Mouse (Mus musculus) hindlimb bud, embryonic 11.5 days (tissue): Measurements from ENCODE around the gene Strc.
A peak's percentile ranks its signal among the peaks of the same experiment; 100 is the strongest.
"Not testable (repeated sequence)": the region's sequence is repeated elsewhere in the genome, so short reads cannot be mapped to it uniquely, and the experiment has no call there.

Source experiments
- DNase-seq: peaks from one replicate; pipeline ENCODE4 v3.0.0-alpha.2; 2012; ENCODE audit warnings: low read depth, low spot score; ENCODE audit errors: extremely low spot score

The Strc gene

DNA sequence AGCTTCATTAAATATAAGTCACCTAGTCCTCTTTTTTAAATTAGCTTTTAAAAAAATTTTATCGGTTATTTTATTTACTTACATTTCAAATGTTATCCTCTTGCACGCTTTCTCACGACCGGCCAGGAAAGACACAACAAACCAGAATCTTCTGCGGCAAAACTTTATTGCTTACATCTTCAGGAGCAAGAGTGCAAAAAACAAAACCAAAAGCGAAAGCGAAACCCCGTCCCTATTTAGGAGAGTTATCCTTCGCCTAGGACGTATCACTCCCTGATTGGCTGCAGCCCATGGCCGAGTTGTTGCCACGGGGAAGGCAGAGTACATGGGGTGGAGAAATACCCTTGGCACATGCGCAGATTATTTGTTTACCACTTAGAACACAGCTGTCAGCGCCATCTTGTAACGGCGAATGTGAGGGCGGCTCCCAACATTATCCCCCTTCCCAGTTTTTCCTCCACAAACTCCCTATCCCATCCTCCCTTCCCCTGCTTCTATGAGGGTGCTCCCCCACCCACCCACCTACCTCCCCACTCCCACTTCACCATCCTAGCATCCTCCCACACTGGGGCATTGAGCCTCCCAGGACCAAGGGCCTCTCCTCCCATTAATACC, at the start of gene Strc:
Gene Strc (minus strand): TSS at position 208 of the 615 bp plus-strand sequence.
- not testable (repeated sequence) for DNase-seq

DNA sequence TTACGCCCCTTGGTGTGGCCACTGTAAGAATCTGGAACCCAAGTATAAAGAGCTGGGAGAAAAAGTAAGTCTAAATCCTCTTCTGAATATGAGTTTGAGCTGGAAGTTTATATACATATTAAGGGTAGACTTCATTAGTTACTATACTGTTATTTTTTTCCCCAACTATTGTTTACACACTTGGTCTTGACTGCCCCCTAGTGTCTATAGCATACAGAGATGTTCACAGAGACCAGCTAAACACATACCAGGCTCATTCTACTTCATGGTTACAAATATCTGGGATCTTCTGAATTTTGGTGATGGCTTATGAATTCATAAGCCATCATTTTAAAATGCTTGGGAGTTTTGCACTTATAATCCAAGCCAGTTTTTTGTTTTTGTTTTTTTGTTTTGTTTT, 47.9 kb upstream of the Strc start:
- DNase-seq: no peak

DNA sequence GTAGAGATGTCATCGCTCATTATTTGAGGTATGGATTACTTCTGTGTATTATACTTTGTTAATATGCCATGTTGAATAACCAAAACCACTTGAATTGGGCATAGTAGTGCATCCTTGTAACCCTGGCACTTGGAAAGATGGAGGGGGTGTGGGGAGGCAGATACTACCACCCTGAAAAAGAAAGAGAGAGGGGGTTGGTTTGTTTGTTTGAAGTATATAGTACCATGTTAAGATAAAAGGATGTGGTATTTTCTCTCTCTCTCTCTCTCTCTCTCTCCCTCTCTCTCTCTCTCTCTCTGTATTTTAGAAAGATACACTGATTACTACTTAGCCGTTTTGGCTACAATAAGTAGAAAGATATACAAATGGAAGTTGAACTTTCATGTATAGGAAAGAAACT, 38.9 kb upstream of the Strc start:
- DNase-seq: no peak

DNA sequence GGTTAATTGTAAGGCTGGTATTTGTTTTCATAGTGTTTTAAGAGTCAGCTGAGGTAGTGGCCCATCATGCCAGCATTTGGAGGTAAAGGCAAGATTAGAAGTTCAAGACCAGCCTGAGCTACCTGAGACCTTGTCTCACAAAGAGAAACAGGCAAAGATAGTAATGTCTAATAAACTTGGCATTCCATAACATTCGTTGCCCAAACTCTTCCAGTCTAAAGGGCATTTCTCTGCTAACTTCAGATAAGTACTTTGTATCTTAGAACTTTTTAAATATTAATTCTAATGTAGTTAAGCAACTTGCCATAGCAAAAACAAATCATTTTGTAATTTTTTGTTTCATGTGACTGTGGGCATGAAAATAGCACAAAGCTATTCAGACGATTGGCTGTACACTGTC, 36.2 kb upstream of the Strc start:
- DNase-seq: no peak

DNA sequence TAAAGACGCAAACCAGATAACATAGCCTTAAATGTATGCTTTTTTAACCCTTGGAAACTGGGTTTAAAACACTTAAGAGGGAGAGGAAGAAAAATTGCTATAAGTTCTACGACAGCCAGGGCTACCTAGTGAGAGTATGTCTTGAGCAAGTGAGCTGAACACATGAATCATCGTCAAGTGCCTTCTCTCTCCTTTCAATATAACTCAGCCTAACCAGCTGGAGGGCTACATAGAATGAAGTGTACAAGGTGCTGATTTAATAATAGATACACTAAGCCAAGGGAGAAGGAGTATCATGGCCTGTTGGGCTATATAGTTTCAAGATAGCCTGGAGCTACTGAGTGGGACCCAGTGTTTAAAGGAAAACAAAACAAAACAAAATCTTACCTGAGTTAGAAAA, 31.5 kb upstream of the Strc start:
- no peak for DNase-seq

DNA sequence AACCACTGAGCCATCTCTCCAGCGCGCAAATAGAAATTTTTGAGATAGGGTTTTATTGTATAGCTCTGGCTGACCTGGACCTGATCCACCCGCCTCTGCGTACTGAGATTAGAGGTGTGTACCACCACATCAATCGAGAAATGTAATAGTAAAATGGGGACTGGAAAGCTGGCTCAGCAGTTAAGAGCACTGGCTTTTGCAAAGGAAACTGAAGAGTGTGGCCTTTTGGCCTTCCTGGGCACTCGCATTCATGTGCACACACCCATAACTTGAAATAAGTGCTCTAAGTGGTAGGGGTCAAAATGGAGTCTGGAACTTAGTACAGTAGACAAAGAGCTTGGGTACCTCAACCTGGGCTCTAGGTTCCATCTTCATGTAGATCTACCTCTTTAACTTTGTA, 29.4 kb upstream of the Strc start:
- no peak for DNase-seq

DNA sequence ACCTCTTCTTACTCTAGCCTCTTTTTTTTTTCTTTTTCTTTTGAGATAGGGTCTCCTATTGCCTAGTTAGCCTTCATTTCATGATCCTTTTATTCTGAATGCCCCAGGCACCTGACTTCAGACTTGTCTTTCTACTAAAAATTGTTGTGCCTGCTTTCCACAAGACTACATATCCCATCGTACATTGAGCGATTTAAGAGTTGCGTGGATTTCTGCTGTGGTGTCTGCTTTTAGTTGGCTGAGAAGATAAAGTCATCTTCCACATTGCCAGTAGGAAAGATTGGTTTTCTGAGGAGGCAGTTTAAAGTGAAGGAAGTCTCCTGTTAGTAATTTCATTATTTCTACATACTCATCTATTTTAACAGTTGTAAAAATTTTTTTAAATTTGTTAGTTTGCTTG, 28.6 kb upstream of the Strc start:
- no peak for DNase-seq

DNA sequence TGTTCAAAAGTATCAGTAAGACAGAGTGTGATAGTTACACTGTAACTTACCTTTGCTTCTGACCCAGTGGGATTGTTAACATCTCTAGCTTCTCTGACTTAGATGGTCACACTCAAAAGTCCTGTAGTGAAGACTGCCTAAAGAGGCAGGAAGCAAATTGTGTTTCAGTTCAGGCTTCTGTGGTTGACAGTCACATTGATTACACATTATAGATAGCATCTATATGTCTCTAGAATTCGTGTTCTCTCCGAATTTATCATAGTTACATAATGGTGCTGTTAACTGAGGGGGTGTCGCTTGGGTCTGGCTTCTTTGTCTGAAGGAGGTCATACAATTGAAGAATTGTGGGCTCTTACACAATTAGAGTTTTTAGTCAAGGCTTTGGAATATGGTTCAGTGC, 28.1 kb upstream of the Strc start:
- DNase-seq: no peak

DNA sequence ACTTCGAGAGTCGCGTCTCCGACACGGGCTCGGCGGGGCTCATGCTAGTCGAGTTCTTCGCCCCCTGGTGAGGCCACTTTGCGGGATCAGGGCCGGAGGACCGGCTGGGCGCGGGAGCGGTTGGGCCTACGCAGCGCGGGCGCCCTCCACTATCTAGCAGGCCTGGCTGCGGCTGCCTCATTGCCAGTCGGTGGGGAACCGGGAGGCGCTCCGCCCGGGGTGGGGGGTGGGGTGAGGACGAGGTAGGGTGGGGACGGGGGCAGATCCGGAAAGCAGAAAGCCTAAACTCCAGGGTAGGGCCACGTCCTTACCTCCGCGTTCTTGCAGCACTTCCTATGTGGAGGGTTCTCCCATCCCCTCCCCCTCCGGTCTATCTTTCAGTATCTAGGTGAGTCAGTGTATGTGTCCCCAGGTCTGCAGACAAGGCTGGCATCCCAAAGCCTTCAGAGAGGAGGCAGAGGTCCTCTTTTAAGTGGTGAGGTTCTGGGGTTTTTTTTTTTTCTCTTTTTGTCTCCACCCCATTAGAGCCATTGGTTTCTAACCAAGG, 27.2 kb upstream of the Strc start:
- DNase-seq: no peak

DNA sequence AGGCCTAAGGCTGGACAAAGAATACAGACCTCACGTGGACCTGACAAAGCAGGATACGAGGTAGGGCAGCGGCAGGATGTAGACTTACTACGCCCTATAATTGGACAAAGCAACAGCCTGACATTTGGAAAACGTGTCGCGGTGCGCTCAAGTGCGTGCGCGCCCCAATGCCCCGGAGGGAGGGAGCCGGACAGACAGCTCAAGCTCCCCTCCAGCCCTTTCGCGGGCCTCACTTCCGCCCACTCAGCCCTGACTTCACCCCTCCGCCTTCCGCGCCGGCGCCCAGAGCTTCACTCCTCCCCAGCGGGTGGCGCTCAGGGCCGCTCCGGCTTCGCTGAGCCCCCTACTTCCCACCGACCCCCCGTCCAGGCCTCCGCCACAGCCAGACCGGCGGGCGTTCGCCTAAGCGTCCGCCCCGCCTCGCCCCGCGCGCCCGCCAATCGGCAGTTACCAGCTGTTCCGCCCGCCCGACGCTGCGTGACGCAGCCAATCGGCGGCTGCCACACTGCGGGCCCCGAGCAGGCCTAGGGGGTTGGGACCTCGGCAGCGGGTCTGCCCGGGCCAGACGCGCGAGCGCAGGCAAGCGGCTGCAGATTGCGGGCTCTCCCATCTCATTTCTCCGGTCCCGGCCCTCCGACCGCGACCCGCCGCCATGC, 26.5 kb upstream of the Strc start, which contains the start of the genes Pdia3 and Catsper2:
Gene Pdia3 (plus strand): TSS at position 389 of the 656 bp plus-strand sequence.
Gene Catsper2 (minus strand): TSS at position 406 of the 656 bp plus-strand sequence.
- DNase-seq: peak; percentile 66

DNA sequence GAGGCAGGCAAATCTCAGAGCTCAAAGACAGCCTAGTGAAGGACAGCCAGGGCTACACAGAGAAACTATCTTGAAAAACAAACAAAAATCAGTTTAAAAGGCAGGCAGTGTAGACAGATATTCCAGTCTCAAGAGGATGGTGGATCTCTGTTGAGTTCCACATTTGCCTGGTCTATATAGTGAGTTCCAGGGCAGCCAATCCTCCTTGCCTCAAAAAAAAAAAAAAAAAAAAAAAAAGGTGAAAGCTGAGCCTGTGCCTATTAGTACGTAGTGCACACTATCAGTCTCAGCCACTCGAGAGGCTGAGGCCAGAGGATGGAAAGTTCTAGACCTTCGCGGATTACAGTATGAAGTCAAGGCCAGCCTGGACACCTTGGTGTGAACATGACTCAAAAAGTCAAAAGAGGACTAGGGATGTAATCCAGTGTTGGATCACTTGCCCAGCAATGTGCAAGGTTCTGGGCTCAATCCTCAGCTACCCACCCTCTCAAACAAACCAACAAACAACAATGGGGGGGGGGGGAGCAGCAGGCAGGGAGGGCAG, 25.9 kb upstream of the Strc start:
- DNase-seq: no peak

DNA sequence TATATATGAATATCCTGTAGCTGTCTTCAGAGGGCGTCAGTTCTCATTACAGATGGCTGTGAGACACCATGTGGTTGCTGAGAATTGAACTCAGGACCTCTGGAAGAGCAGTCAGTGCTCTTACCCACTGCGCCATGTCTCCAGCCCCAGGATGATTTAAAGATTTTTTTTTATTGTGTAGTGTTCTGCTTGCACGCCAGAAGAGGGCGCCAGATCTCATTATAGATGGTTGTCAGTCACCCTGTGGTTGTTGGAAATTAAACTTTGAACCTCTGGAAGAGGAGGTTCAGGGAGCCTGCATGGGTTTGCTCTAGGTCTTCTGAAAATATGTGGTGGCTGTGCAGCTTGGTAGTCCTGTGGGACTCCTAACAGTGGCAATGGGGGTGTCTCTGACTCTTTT, 21.2 kb upstream of the Strc start:
- no peak for DNase-seq

DNA sequence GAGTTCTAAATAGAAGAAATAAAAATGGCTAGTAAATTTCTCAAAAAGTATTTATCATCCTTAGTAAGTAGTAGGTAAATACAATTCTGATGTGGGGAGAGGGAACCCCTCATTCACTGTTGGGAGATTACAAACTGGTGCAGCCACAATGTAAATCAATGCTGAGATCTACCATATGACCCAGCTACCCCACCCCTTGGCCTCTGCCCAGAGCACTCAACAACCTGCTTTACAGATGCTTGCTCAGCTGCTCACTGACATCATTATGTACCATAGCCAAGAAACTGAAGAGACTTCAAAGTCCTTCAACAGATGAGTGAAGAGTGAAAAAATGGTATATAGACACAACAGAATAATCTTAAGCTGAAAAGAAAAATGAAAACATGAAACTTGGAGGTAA, 16.3 kb upstream of the Strc start:
- no peak for DNase-seq

DNA sequence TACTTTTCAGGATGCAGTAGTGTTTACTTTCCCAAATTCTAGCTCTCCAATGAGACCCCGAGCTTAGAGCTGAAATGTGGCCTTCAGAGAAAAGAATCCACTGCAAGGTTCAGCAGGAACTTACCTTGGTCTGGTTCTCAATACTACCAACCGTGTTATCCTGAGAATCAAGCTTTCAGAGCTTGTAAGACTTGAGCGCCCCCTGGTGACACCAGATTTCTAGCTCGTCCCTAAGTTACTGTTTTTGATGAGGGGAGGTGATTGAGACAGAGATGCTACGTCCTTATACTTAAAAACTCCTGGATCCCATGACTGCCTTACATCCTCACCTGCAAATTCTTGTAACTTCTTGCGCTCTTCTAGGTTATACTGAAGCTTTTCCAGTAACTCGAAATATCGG, 9.7 kb upstream of the Strc start:
- DNase-seq: peak; percentile 71

DNA sequence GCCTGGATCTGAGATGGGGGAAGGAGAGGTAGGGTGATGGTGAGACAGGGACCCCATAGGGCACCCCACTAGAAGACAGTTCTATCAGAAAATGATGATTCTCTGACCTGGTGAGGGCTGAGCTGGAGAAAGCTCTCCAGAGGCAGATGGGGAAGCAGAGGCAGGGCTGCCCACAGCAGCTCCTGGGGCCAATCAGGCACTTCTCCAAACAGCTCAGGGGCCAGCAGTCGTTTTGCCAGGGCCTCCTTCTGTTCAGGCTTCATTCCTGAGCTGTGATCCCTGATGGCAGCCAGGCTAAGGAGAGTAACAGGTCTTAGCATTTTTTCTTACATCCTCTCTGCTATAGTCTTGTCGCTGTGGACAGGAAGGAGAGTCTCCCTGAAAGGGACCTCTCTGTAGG, 12.2 kb downstream of the Strc start:
- no peak for DNase-seq

DNA sequence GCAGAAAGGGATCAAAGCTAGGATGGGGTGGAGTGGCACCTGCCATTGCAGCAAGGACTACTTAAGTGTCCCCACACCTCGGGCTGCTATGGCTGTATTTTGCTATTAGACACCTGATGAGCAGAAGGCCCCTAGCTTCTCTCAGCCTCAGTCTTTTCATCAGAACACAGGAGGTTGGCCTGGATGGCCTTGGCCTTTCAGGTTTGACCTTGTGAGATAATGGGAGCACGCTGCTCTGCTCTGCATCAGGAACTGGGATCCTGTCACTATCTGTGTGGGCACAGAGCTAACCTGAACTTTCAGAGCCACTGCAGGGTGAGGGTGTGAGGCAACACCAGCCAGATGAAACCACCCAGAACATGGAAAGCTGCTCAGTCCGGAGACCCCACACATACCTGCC, 14.7 kb downstream of the Strc start:
- DNase-seq: no peak

DNA sequence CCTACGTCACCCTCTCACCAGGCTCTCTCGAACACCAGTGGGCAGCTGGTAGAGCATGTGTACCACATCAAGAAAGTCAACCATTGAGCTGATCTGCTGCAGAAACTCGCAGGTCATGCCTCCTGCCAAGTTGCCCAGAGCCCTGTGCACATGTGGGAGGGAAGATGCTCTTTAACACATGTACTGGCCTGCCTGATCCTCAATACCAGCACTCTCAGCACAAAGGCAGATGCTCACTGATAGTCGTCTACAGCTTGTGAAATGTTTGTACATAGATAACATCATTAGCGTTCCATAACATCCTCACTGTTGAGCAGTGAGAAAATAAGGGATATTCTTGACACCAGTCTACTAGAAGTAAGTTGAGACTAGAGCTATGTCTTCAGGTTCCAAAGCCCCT, 16.0 kb downstream of the Strc start:
- DNase-seq: no peak

DNA sequence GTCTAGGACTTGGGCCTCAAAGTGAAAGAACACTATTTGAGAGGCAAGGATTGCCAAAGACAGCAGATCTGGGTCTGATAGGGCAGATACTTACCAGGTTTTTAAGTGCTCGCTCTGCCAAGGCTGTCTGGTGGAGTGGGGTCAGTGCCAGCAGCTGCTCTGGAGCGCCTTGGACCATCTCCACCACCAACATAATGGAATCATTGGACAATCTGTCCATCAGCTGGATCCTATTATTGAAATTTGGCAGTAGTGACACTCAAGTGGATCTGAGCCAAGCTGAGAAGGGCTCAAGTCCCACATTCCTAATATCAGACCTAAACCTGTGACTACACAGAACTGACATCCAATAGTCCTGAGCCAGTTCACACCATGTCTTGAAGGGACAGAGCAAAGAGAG, 18.1 kb downstream of the Strc start:
- no peak for DNase-seq

DNA sequence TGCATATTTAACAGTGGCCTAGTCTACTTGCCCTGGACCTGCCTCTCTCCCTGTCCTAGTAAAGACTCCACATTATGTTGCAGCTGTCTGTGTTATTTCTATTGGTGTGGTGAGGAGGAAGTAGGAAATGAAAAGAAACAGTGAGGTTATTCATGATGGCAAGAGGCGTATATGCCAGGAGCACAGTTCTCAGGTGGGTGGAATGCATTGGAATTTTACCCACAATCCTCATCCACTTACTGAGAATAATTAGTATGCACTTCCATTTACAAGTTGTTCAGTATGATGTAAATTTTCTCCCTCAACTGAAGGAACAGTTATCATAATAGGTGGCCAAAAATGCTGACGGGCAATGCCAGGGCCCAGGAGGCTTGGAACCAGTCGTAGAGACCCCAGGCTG, 23.3 kb downstream of the Strc start:
- no peak for DNase-seq

DNA sequence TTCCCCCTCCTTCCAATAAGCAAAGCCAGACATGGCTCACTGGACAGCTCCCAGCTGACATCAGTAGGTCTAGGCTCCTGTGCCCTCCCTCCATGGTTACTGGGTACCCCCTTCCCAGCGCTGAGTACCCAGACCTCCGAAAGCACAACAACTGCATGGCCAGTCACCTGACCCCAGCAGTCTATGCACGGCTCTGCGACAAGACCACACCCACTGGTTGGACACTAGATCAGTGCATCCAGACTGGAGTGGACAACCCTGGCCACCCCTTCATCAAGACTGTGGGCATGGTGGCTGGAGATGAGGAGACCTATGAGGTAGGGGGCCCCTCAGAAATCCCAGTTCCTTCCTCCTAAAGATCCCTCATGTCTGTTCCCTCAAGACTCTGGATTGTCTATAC, 27.5 kb downstream of the Strc start:
- no peak for DNase-seq

DNA sequence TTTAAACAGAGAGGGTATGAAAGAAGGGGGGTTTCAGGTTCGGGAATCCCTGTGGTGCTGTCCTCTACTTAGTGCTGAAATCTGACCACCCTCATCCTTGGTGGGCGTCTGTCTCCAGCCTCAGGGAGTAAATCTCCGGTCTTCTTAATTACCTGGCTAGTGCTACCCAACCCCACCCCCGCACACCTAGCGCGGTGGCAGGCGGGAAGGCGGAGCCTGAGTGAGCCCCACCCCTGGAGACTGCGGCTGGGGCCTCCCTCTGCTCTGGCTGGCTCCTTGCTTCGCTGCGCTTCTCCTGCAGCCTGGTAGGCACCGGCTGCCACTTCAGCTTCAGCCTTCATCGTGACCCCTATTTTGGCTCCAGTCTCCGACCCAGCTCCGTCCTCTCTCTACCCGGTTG, 28.6 kb downstream of the Strc start:
- no peak for DNase-seq

DNA sequence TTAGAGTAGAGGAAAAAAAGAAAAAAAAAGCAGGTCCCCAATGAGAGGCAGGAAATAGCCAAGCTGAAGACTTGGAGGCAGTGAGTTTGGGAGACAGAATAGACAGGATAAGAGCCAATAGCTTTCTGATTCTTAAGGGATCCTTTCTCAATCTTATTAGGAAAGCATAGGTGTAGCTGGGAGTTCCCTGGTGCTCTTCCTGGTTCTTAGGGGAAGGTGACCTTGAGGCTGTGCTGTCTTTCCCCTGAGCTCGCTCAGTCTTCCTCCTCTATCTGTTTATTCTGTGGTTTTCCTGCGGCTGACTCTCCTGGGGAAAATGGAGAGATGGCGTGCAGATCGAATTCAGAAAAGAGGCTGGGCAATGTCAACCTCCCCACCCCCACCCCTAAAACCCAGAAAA, 29.0 kb downstream of the Strc start:
- no peak for DNase-seq
